Mouse (Mus musculus) CH12.LX (cell line): ENCODE results near the gene Rundc3a. TPM values are rescaled to one million over a fixed set of nuclear protein-coding genes. Genes with fewer than 3 reads are reported as not detected.
A peak's percentile ranks its signal among the peaks of the same experiment; 100 is the strongest.

Source experiments
- DNase-seq: peaks from one replicate; pipeline ENCODE4 v3.0.0-alpha.2; 2013; ENCODE audit errors: extremely low read depth
- H3K27ac ChIP-seq: 2 replicates; pipeline ENCODE4 v1.5.1; 2012; ENCODE audit warnings: low read depth, mild to moderate bottlenecking, control low read depth, moderate library complexity; ENCODE audit not compliant: insufficient read depth
- H3K27me3 ChIP-seq: replicated peaks from 2 replicates; pipeline ENCODE3; 2012; ENCODE audit warnings: inconsistent platforms
- H3K36me3 ChIP-seq, 2 experiments: replicated peaks in 1 of 2; 2 replicates each; pipeline versions ENCODE3 to v1.6.1; 2012; ENCODE audit warnings: inconsistent platforms in 1 of 2, low read length in 1 of 2, mild to moderate bottlenecking in 1 of 2, mixed read lengths in 1 of 2, moderate library complexity in 1 of 2; ENCODE audit not compliant: control insufficient read depth in 1 of 2, insufficient read depth in 1 of 2
- H3K4me1 ChIP-seq, 2 experiments: 2 replicates each; pipeline ENCODE4 v1.6.1; 2012; ENCODE audit warnings: inconsistent platforms in 1 of 2, moderate library complexity in 1 of 2; ENCODE audit not compliant: insufficient read depth in 2 of 2, control insufficient read depth in 1 of 2
- H3K4me2 ChIP-seq: 2 replicates; pipeline ENCODE4 v1.6.1; 2012; ENCODE audit warnings: low read depth, mild to moderate bottlenecking, control low read depth; ENCODE audit not compliant: poor library complexity, insufficient read depth, severe bottlenecking
- H3K4me3 ChIP-seq, 3 experiments: fragments of 150-350 bp in 1 of 3; sonication (generic) in 1 of 3; replicated peaks in 1 of 3; 2 replicates each; pipeline versions ENCODE3 to v1.5.1; 2011 to 2012; ENCODE audit warnings: low read depth in 2 of 3, low read length in 2 of 3, mild to moderate bottlenecking in 2 of 3, moderate library complexity in 2 of 3, control low read depth in 1 of 3, improper control_type of control experiment in 1 of 3, inconsistent platforms in 1 of 3, mixed read lengths in 1 of 3; ENCODE audit not compliant: poor library complexity in 1 of 3
- H3K79me2 ChIP-seq: replicated peaks from 2 replicates; pipeline ENCODE4 v1.6.1; 2012; ENCODE audit warnings: mild to moderate bottlenecking, moderate library complexity; ENCODE audit not compliant: control insufficient read depth, poor library complexity, insufficient read depth, severe bottlenecking; ENCODE audit errors: extremely low read depth
- H3K9ac ChIP-seq: 2 replicates; pipeline ENCODE4 v1.6.1; 2012; ENCODE audit warnings: low read depth, mild to moderate bottlenecking, control low read depth, moderate library complexity; ENCODE audit not compliant: insufficient read depth
- H3K9me3 ChIP-seq: replicated peaks from 2 replicates; pipeline ENCODE3; 2012; ENCODE audit warnings: low read length, inconsistent platforms, mixed read lengths
- CTCF ChIP-seq, 2 experiments: IDR thresholded peaks in 1 of 2; conservative IDR thresholded peaks in 1 of 2; 2 replicates each; pipeline ENCODE4 v1.5.1; 2011 to 2012; ENCODE audit warnings: low read depth in 2 of 2, low read length in 2 of 2, improper control_type of control experiment in 1 of 2, inconsistent platforms in 1 of 2, mild to moderate bottlenecking in 1 of 2, moderate library complexity in 1 of 2
- ELF1 ChIP-seq: IDR thresholded peaks from 2 replicates; pipeline ENCODE4 v1.6.1; 2014; ENCODE audit warnings: low read depth, mild to moderate bottlenecking, inconsistent platforms, low read length, improper control_type of control experiment
- GABPA ChIP-seq: IDR thresholded peaks from 2 replicates; pipeline ENCODE4 v1.6.1; 2012; ENCODE audit warnings: low read depth, low read length, improper control_type of control experiment, inconsistent platforms; ENCODE audit not compliant: insufficient replicate concordance
- IRF4 ChIP-seq: IDR thresholded peaks from 2 replicates; pipeline ENCODE4 v1.6.1; 2014; ENCODE audit warnings: low read depth, mild to moderate bottlenecking, inconsistent platforms, low read length, improper control_type of control experiment
- JUND ChIP-seq: conservative IDR thresholded peaks from 2 replicates; pipeline ENCODE4 v1.6.1; 2011; ENCODE audit warnings: low read depth, low read length, improper control_type of control experiment
- MAFK ChIP-seq: IDR thresholded peaks from 2 replicates; pipeline ENCODE4 v1.6.1; 2011; ENCODE audit warnings: low read length, improper control_type of control experiment; ENCODE audit not compliant: insufficient replicate concordance
- MAX ChIP-seq: IDR thresholded peaks from 2 replicates; pipeline ENCODE4 v1.6.1; 2011; ENCODE audit warnings: low read length, improper control_type of control experiment
- MAZ ChIP-seq: IDR thresholded peaks from 2 replicates; pipeline ENCODE4 v1.6.1; 2012; ENCODE audit warnings: low read depth, mild to moderate bottlenecking, inconsistent platforms, low read length, improper control_type of control experiment, moderate library complexity
- MEF2A ChIP-seq: IDR thresholded peaks from 2 replicates; pipeline ENCODE4 v1.6.1; 2014; ENCODE audit warnings: low read depth, mild to moderate bottlenecking, inconsistent platforms, low read length, improper control_type of control experiment, borderline replicate concordance
- MXI1 ChIP-seq: IDR thresholded peaks from 2 replicates; pipeline ENCODE4 v1.6.1; 2011; ENCODE audit warnings: mild to moderate bottlenecking, low read depth, low read length, improper control_type of control experiment
- MYC ChIP-seq: IDR thresholded peaks from 2 replicates; pipeline ENCODE4 v1.6.1; 2011; ENCODE audit warnings: low read depth, mild to moderate bottlenecking, improper control_type of control experiment, low read length
- NRF1 ChIP-seq: IDR thresholded peaks from 2 replicates; pipeline ENCODE4 v1.6.1; 2014; ENCODE audit warnings: low read depth, mild to moderate bottlenecking, inconsistent platforms, low read length, improper control_type of control experiment, moderate library complexity
- POLR2A ChIP-seq: IDR thresholded peaks from 2 replicates; pipeline ENCODE4 v1.6.1; 2011; ENCODE audit warnings: low read depth, mild to moderate bottlenecking, improper control_type of control experiment, low read length
- POLR2AphosphoS2 ChIP-seq: IDR thresholded peaks from 2 replicates; pipeline ENCODE4 v1.6.1; 2011; ENCODE audit warnings: low read depth, low read length, improper control_type of control experiment
- SIN3A ChIP-seq: IDR thresholded peaks from 2 replicates; pipeline ENCODE4 v1.6.1; 2012; ENCODE audit warnings: low read length, improper control_type of control experiment, inconsistent platforms
- SMC3 ChIP-seq: IDR thresholded peaks from 2 replicates; pipeline ENCODE4 v1.6.1; 2011; ENCODE audit warnings: low read depth, low read length, improper control_type of control experiment
- TBP ChIP-seq: conservative IDR thresholded peaks from 2 replicates; pipeline ENCODE4 v1.6.1; 2011; ENCODE audit warnings: low read depth, low read length, improper control_type of control experiment
- TCF12 ChIP-seq: IDR thresholded peaks from 2 replicates; pipeline ENCODE4 v1.6.1; 2014; ENCODE audit warnings: low read depth, mild to moderate bottlenecking, inconsistent platforms, low read length, improper control_type of control experiment
- USF1 ChIP-seq: IDR thresholded peaks from 2 replicates; pipeline ENCODE4 v1.6.1; 2014; ENCODE audit warnings: low read depth, mild to moderate bottlenecking, inconsistent platforms, low read length, improper control_type of control experiment
- USF2 ChIP-seq: conservative IDR thresholded peaks from 2 replicates; pipeline ENCODE4 v1.6.1; 2011; ENCODE audit warnings: low read depth, low read length, improper control_type of control experiment
- ZMIZ1 ChIP-seq: IDR thresholded peaks from 2 replicates; pipeline ENCODE4 v1.6.1; 2012; ENCODE audit warnings: low read depth, mild to moderate bottlenecking, inconsistent platforms, low read length, improper control_type of control experiment
- dilution Hi-C: fragments of 300-500 bp; cut with MboI; formaldehyde crosslinking; loops from 2 replicates; pipeline ENCODE4 v1.14.3; 2020; ENCODE audit warnings: low sequenced_read_pairs; ENCODE audit not compliant: extremely low pct_unique_long_range_greater_than_20kb, extremely low pct_ligation_motif_present
- in situ Hi-C: fragments of 300-500 bp; cut with MboI; formaldehyde crosslinking; loops from 3 replicates; pipeline ENCODE4 v1.14.3; 2019; ENCODE audit warnings: low sequenced_read_pairs, low pct_ligation_motif_present, low pct_unique_long_range_greater_than_20kb, mixed read lengths
- polyA plus RNA-seq: library from polyadenylated mRNA; unstranded; fragments of >175 nt; gene quantifications from 2 replicates; pipeline ENCODE4 v1.2.1, GENCODE M21; 2012; ENCODE audit warnings: low read depth; ENCODE audit not compliant: insufficient read length
- total RNA-seq, 2 experiments: library from RNA; depleted of rRNA; stranded (reverse); fragments of 300-350 nt in 1 of 2; fragments of >200 nt in 1 of 2; gene quantifications; 2 replicates each; pipeline ENCODE4 v1.2.3; 2012 to 2014

Rundc3a gene
- total and polyA plus RNA-seq, 3 experiments: 1.4 to 16.3 (median 3.3) TPM

GRCm38 (mm10) chr11:102373646-102374045 lies 19.6 kb upstream of the Rundc3a start:
- no peaks in the 10 kb centered on the region for H3K36me3 ChIP-seq
- H3K4me1 ChIP-seq: peaks cover 38 to 69% of the 10 kb centered on the region in 2 experiments
- H3K9me3 ChIP-seq: peaks cover 13% of the 10 kb centered on the region
- no peak for DNase-seq
- H3K9ac ChIP-seq: no peak overlapping the region
- no peak overlapping the region for H3K4me2 ChIP-seq
- peaks cover 53% of the 10 kb centered on the region for H3K27me3 ChIP-seq
- in situ Hi-C loops (no loop called here), dilution Hi-C loops (no loop called here)
- TF ChIP-seq MAX: no peak
- no peak for TF ChIP-seq POLR2A
- TF ChIP-seq ZMIZ1: no peak
- H3K4me3 ChIP-seq: no peak overlapping the region
- H3K27ac ChIP-seq: no peak overlapping the region
- no peaks in the 10 kb centered on the region for H3K79me2 ChIP-seq

- Histone ChIP-seq H3K36me3 (no peaks in the 10 kb centered on the region), H3K9ac (no peak overlapping the region), H3K27ac (no peak overlapping the region), H3K9me3 (peaks cover 18% of the 10 kb centered on the region)
- dilution Hi-C loops: no loop called here
- no peak for TF ChIP-seq TCF12
- TF ChIP-seq USF2: no peak
- no peak for TF ChIP-seq IRF4
- no peak for TF ChIP-seq MEF2A
- TF ChIP-seq USF1: no peak
- TF ChIP-seq TBP: no peak
- no peak for TF ChIP-seq SIN3A
- TF ChIP-seq ELF1: no peak
- TF ChIP-seq, all 38 proteins: peak for 0
- no peak for DNase-seq
- Histone ChIP-seq H3K4me1 (peaks cover 32 to 64% of the 10 kb centered on the region in 2 experiments), H3K4me2 (no peak overlapping the region), H3K27me3 (peaks cover 54% of the 10 kb centered on the region), H3K4me3 (no peak overlapping the region), H3K79me2 (no peaks in the 10 kb centered on the region)
- in situ Hi-C loops: no loop called here
These were observed 19.0 kb upstream of the Rundc3a start for GRCm38 (mm10) chr11:102374108-102374725.

- Histone ChIP-seq H3K36me3 (no peaks in the 10 kb centered on the region), H3K9ac (no peak overlapping the region), H3K4me1 (peaks cover 29 to 54% of the 10 kb centered on the region in 2 experiments), H3K4me3 (no peak overlapping the region), H3K27me3 (peaks cover 43% of the 10 kb centered on the region), H3K4me2 (peak overlapping the region; percentile 13), H3K27ac (no peak overlapping the region), H3K79me2 (no peaks in the 10 kb centered on the region), H3K9me3 (peaks cover 21% of the 10 kb centered on the region)
- in situ Hi-C loops: no loop called here
- dilution Hi-C loops: no loop called here
- peak; percentile 63 for DNase-seq
- peak; percentile 67; the same call in 1 of the 2 replicates for TF ChIP-seq MAFK
- TF ChIP-seq JUND: no peak
- no peak for TF ChIP-seq NRF1
- TF ChIP-seq IRF4: no peak
- TF ChIP-seq MEF2A: no peak
- 0 out of 2 replicates have a peak, but pooled peaks have one; percentile 30 for TF ChIP-seq MAZ
- no peak for TF ChIP-seq GABPA
- TF ChIP-seq CTCF (conservative IDR thresholded peaks at IDR 0.05 in 1 of 2, IDR thresholded peaks at IDR 0.05 in 1 of 2; ENCODE audit: low read depth in 2 of 2, low read length in 2 of 2): no peak
- peak; percentile 87 for TF ChIP-seq TCF12
- TF ChIP-seq SMC3: no peak
- TF ChIP-seq POLR2A: no peak
- TF ChIP-seq USF2: no peak
- no peak for TF ChIP-seq POLR2AphosphoS2
- TF ChIP-seq MYC: no peak
- no peak for TF ChIP-seq USF1
- TF ChIP-seq TBP: no peak
- no peak; the same call in 1 of the 2 replicates for TF ChIP-seq MXI1
- no peak for TF ChIP-seq ZMIZ1
These were observed 17.7 kb upstream of the Rundc3a start for GRCm38 (mm10) chr11:102375196-102376173.
